In the genomic region with DNA sequence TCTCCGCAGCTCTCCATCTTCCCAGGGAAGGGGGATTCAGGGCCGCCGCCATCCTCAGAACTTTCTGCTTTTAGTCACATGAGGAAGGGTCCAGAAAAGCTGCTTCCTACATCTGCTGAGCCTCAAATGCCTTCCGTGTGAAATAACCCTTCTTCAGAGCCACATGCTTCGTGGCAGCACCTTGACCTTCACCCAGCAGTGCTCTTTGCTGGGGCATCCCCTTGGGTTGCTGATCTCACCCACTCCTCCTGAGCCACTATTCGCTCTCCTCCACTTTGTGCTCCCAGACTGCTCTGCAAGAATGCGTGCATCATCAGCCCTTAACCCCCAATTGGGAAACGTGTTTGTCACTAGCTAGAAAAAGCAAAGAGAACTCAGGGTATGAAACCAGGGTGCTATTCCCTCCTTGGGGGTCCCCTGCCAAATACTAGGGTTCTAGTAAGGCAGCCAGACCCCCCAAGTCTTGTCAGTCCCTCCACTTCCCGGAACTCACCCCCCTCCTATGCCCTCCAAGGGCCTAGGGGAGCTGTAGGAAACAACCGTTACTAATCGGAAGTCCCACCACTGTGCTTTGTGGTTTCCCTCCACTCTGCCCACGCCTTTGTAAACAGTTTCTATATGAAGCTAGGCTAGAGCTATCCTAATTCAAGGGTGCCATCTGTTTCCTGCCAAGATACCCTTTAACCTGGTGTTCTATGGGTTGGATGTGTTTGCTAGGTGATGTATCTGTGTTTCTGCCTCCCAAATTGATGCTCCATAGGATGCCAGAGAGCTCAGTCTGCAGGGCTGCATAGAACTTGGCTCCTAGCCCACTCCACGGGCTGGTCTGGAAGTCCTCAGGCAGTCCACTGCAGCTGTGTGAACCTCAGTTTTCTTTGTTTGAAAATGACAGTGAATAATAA, we compare ENCODE assay signal across 11 mouse cellular contexts.
DNase-seq lines count a peak whose midpoint lies in the region; ATAC-seq and TF ChIP-seq lines count a peak whose summit lies in the region.
"Had no signal": no experiment of that assay in that cellular context is flagged by ENCODE, and none has a peak within 500 bp of the region (broad histone marks: within the 10 kb centered on the region; RNA-seq: fewer than 3 reads in every experiment).

No protein-coding gene starts in this region.

- no peak for TF ChIP-seq POLR2A in spleen, adult 2 months (IDR thresholded peaks at IDR 0.05; ENCODE audit: low read depth, low read length)

- no peaks in the 10 kb centered on the region for H3K9me3 ChIP-seq in heart, embryonic 11.5 days (replicated peaks; ENCODE audit: control insufficient read depth, low read length)
- no peaks in the 10 kb centered on the region for H3K9me3 ChIP-seq in hindbrain, embryonic 11.5 days (ENCODE audit: control insufficient read depth, low read length)

- no peaks in the 10 kb centered on the region for H3K36me3 ChIP-seq in heart, embryonic 11.5 days (ENCODE audit: control insufficient read depth, insufficient read depth, low read length)
- no peaks in the 10 kb centered on the region for H3K36me3 ChIP-seq in spleen, adult 2 months (ENCODE audit: control insufficient read depth, insufficient read depth, low read length)
- no peaks in the 10 kb centered on the region for H3K36me3 ChIP-seq in hindbrain, embryonic 11.5 days (ENCODE audit: control insufficient read depth, insufficient read depth, low read length)

- DNase-seq in heart, postnatal 4 days = peak; percentile 13
- DNase-seq in B cell, adult 2 months = peak; percentile 50 to 57
- peak; percentile 30 to 46 for DNase-seq in spleen, adult 2 months (ENCODE audit: low read depth in 1 of 2, low spot score in 2 of 2)
- no peak for DNase-seq in layer of hippocampus, postnatal 10 days (ENCODE audit: low spot score in 2 of 2)
- DNase-seq in gastrocnemius, postnatal 14 days = no peak
- no peak for DNase-seq in hindbrain, embryonic 11.5 days (ENCODE audit: low spot score)
- DNase-seq: adrenal gland, postnatal 36 days; right cerebral cortex, postnatal 14 days had no signal

- 73% methylated on average over 13 of the region's 13 CpGs for WGBS in heart, embryonic 11.5 days (ENCODE audit: insufficient replicate concordance)
- 26% methylated on average over 13 of the region's 13 CpGs for WGBS in spleen, adult 2 months
- 81% methylated on average over 13 of the region's 13 CpGs for WGBS in hindbrain, embryonic 11.5 days

- H3K27ac ChIP-seq in heart, embryonic 11.5 days (ENCODE audit: low read depth, low read length) = no peak overlapping the region
- no peak overlapping the region; the same call in 1 of the 2 replicates for H3K27ac ChIP-seq in spleen, adult 2 months (ENCODE audit: insufficient read depth, low read length)
- no peak overlapping the region for H3K27ac ChIP-seq in hindbrain, embryonic 11.5 days (ENCODE audit: low read depth, low read length)

- TF ChIP-seq CTCF in spleen, adult 2 months (IDR thresholded peaks at IDR 0.05; ENCODE audit: extremely low read depth, insufficient read depth, insufficient read length, insufficient replicate concordance) = no peak

- H3K4me3 ChIP-seq in heart, embryonic 11.5 days (ENCODE audit: low read depth, low read length) = no peak overlapping the region
- H3K4me3 ChIP-seq in spleen, adult 2 months (ENCODE audit: extremely low read depth, insufficient read depth, insufficient read length) = no peak overlapping the region
- H3K4me3 ChIP-seq in hindbrain, embryonic 11.5 days (ENCODE audit: low read depth, low read length) = no peak overlapping the region

- intact Hi-C loops in gastrocnemius, postnatal 14 days (cut with DNase I; ENCODE audit: low total_unique reads) = no loop called here

- no peak for ATAC-seq in heart, embryonic 11.5 days (replicated peaks; ENCODE audit: insufficient number of reproducible peaks, low FRiP score, low TSS enrichment)
- ATAC-seq in inflammation-experienced regulatory T-cells, adult 6 months = peak; percentile 94
- no peak for ATAC-seq in hindbrain, embryonic 11.5 days (ENCODE audit: low FRiP score)
- ATAC-seq: forebrain, embryonic 14.5 days had no signal

- no peaks in the 10 kb centered on the region for H3K27me3 ChIP-seq in heart, embryonic 11.5 days (ENCODE audit: control insufficient read depth, insufficient read depth, low read length)
- no peaks in the 10 kb centered on the region for H3K27me3 ChIP-seq in spleen, adult 2 months (ENCODE audit: control insufficient read depth, insufficient read depth, low read length)
- no peaks in the 10 kb centered on the region for H3K27me3 ChIP-seq in hindbrain, embryonic 11.5 days (ENCODE audit: control insufficient read depth, insufficient read depth, low read length)

- H3K9ac ChIP-seq in heart, embryonic 11.5 days (ENCODE audit: low read depth, low read length) = no peak overlapping the region
- H3K9ac ChIP-seq in hindbrain, embryonic 11.5 days (ENCODE audit: low read depth, low read length) = no peak overlapping the region

- H3K4me1 ChIP-seq in heart, embryonic 11.5 days (ENCODE audit: control insufficient read depth, insufficient read depth, low read length) = no peaks in the 10 kb centered on the region
- peaks cover 27% of the 10 kb centered on the region; the same call in 1 of the 2 replicates for H3K4me1 ChIP-seq in spleen, adult 2 months (ENCODE audit: control insufficient read depth, insufficient read depth, insufficient read length)
- no peaks in the 10 kb centered on the region for H3K4me1 ChIP-seq in hindbrain, embryonic 11.5 days (replicated peaks; ENCODE audit: control insufficient read depth, insufficient read depth, low read length)

- no peak overlapping the region for H3K4me2 ChIP-seq in heart, embryonic 11.5 days
- H3K4me2 ChIP-seq in hindbrain, embryonic 11.5 days (replicated peaks; ENCODE audit: low read depth, low read length) = no peak overlapping the region

Comparison
In these comparisons a context has a peak if more than half of its experiments do, and no peak if none do; other contexts are left out.
1. DNase-seq: peak in heart, postnatal 4 days (single experiment), B cell, adult 2 months (2 of 2) and spleen, adult 2 months (2 of 2); none in layer of hippocampus, postnatal 10 days (0 of 2), gastrocnemius, postnatal 14 days (single experiment) and hindbrain, embryonic 11.5 days (single experiment).